Mouse (Mus musculus) thymus, postnatal 4 days (tissue): ENCODE measurements around the gene Smg9.
A peak's percentile ranks its signal among the peaks of the same experiment; 100 is the strongest.

Experiments used
- DNase-seq: peaks from one replicate; pipeline ENCODE4 v3.0.0; 2021

Smg9 gene

GRCm38 (mm10) chr7:24448782-24449517 is 49.5 kb downstream of the Smg9 start:
- no peak for DNase-seq

DNA sequence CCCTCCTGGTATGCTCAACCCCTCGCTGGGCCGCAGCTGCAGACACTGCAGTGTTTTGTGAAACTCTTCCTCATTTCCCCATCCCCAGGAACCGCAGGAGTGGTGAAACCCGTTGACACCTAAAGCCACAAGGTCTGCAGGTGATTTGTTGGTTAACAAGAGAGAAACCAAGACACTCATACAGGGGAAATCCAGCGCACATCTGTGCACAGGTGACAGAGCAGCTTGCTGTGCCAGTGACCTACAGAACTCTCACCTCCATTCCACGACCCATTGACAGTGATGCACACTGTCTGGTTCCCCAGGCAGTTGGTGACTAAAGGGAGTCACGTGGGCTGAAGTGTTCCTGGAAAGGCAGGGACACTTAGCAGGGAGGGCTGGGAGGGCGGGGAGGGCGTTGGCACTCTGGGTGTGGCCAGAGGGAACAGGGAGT is 51.2 kb downstream of the Smg9 start:
- no peak for DNase-seq

GRCm38 (mm10) chr7:24451855-24452311 is 52.5 kb downstream of the Smg9 start, which contains the start of gene Irgc1:
Gene Irgc1 (minus strand): TSS chr7:24452297.
- no peak for DNase-seq

- DNase-seq = no peak
Measured at GRCm38 (mm10) chr7:24454199-24454598, 54.8 kb downstream of the Smg9 start.

DNA sequence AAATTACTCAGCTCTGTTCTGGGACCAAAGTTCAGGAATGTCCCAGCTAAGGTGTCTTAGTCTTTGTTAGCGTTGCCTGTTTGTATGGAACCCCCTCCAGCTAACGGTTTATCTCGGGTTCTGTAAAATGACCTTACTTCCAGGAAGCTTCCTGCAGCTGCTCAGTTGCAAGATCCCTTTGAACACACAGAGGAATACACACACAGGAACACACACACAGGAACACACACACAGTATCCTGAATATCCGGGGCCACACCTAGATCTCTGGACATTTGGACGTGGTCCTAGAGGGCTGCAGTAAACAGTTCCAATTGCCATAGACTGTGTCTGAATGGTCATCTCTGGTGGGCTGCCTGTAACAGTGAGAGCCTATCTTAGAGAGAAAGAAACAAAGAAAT is 56.3 kb downstream of the Smg9 start:
- no peak for DNase-seq

DNA sequence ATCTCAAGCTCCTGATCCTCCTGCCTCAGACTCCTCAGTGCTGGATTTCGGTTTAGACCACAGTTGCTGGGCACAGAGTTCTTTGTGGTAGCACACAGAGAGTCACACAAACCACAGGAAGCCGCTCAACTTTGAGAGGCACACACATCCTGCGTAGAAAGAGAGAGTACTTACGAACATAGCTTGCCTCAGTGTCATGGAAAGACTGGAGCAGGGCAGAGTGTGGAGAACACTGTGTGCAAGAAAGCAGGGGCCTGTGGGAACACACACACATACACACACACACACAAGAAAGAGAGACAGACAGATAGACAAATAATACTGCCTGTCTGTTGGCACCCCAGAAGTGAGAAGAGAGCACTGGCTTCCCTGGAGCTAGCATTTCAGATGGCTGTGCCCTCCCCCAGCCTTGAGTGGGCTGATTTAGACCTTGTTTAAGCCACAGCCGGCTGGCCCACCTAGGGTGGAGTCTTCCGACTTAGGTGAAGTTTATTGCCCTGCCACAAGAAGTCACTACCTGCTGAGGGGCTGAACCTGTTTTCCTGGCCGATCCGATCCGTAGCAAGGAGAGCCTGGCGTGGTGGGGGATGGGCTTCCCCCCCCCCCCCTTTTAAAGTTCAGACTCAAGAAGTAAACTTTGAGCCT is 58.4 kb downstream of the Smg9 start:
- DNase-seq = peak; percentile 67

- DNase-seq = no peak
Measured at GRCm38 (mm10) chr7:24459440-24459839, 60.0 kb downstream of the Smg9 start.

GRCm38 (mm10) chr7:24459843-24460242 is 60.4 kb downstream of the Smg9 start:
- DNase-seq = no peak

DNA sequence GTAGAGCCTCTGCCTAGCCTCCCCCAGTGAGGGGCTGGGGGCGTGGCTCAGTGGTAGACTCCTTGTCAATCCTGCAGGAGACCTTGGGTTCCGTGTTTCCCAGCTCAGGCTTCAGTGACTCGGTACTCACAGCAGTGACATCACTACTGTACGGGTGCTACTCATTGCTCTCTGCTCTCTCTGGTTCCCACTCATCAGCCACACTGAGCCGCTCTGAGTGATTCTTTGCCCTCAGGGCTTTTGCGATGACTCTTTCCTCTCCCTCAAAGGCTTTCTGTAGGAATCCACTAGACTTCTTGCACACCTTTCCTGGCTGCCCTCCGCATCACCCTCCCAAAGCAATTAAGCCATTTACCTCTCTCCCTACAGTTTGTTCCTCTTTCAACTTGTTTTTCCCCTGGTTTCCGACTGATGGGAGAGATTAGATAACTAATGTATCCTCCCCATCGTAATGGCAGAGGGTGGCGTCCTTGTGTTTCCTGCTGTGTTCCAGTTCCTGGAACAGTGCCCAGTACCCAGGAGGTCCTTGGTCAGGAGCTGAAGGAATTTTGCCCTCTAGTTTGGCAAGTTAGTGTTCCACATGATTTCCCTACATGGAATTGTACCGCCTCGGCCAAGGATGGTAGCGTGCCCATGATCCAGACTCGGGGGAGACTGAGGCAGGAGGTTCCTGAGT is 62.1 kb downstream of the Smg9 start:
- no peak for DNase-seq

- DNase-seq = no peak
Measured at GRCm38 (mm10) chr7:24462388-24463319, 63.2 kb downstream of the Smg9 start, which contains the start of gene Plaur. Gene Plaur (plus strand): TSS chr7:24462484.

DNA sequence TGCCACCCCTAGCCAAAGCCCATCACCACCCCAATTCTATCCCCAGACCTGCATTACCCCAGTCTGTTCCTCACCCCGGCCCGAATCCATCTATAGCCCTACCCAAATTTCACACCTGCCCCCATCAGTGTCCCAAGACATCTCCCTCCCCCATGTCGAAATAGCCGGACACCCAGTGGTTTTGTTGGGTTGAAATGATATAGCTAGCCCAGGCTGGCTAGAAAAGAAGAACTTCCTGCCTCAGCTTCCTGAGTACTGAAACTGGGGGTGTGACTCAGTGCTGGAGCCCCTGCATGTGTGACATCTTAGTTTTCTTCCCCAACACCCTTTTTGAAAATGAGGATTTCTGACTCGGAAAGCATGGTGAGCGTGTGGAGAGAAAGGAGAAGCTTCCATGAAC is 67.4 kb downstream of the Smg9 start:
- no peak for DNase-seq

GRCm38 (mm10) chr7:24467886-24468285 is 68.5 kb downstream of the Smg9 start:
- DNase-seq = peak; percentile 55

DNA sequence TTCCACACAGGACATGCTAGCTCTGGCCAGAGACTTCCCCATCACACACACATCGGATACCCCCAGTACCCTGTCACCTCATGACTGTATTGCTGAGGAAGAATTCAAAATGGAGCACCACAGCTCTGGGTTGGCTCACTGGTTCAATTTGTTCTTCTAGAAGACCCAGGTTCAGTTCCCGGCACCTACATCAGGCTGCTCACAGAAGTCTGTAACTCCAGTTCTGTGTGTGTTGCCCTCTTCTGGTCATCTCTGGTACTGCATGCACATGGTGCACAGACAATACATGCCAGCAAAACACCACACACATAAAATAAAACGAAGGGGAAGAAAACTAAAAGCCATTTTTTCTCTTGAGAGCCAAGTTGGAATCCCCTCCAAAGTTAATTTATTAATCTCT is 69.7 kb downstream of the Smg9 start:
- DNase-seq = peak; percentile 64

GRCm38 (mm10) chr7:24470356-24470755 is 70.9 kb downstream of the Smg9 start:
- DNase-seq = no peak
